Mouse (Mus musculus): ENCODE results near the gene Zbtb48. TPM values are rescaled to one million over a fixed set of nuclear protein-coding genes. Genes with fewer than 3 reads are reported as not detected.

The Zbtb48 gene
- polyA plus RNA-seq, 1 experiment from 2014 or later, result 15.3 TPM

- Histone ChIP-seq H3K9ac (peak within 1 kb of the TSS; percentile 76), H3K4me2 (peak within 1 kb of the TSS; percentile 100), H3K27ac (replicated peaks) (peak within 1 kb of the TSS; percentile 77), H3K4me1 (replicated peaks) (peaks cover 44% of the 10 kb centered on the region), H3K36me3 (0 out of 2 replicates have a peak, but pooled peaks cover 3% of the 10 kb centered on the region), H3K4me3 (peak within 1 kb of the TSS; percentile 66), H3K9me3 (no peaks in the 10 kb centered on the region), H3K27me3 (peaks cover 46% of the 10 kb centered on the region)
- WGBS, result under 1% methylated on average over 45 of the region's 45 CpGs
- peak; percentile 77 for ATAC-seq (ENCODE audit: low read depth)
Measured at GRCm38 (mm10) chr4:152008622-152009075, 18.8 kb downstream of the Zbtb48 start, which contains the start of gene Klhl21. TSS of gene Klhl21 (plus strand) at chr4:152008803.

GRCm38 (mm10) chr4:152008148-152008500, 19.3 kb downstream of the Zbtb48 start:
- Histone ChIP-seq H3K4me2 (peak overlapping the region; percentile 100), H3K27ac (replicated peaks) (peak overlapping the region; percentile 77; the same call in 1 of the 2 replicates)

GRCm38 (mm10) chr4:152007481-152008147, 19.9 kb downstream of the Zbtb48 start:
- H3K4me1 ChIP-seq (replicated peaks), result peaks cover 44% of the 10 kb centered on the region
- H3K9me3 ChIP-seq, result no peaks in the 10 kb centered on the region
- H3K27ac ChIP-seq (replicated peaks), result 0 out of 2 replicates have a peak overlapping the region, but pooled peaks have one; percentile 77
- ATAC-seq (ENCODE audit: low read depth), result no peak
- WGBS, result 6% methylated on average over 8 of the region's 8 CpGs
- peak overlapping the region; percentile 66 for H3K4me3 ChIP-seq
- H3K9ac ChIP-seq, result 0 out of 2 replicates have a peak overlapping the region, but pooled peaks have one; percentile 76
- H3K36me3 ChIP-seq, result 0 out of 2 replicates have a peak, but pooled peaks cover under 1% of the 10 kb centered on the region
- H3K4me2 ChIP-seq, result peak overlapping the region; percentile 100
- peaks cover 46% of the 10 kb centered on the region for H3K27me3 ChIP-seq

More at GRCm38 (mm10) chr4:152008148-152008500, 19.3 kb downstream of the Zbtb48 start:
- Histone ChIP-seq H3K9me3 (no peaks in the 10 kb centered on the region), H3K36me3 (0 out of 2 replicates have a peak, but pooled peaks cover 3% of the 10 kb centered on the region), H3K27me3 (peaks cover 46% of the 10 kb centered on the region), H3K9ac (peak overlapping the region; percentile 76), H3K4me3 (peak overlapping the region; percentile 66), H3K4me1 (replicated peaks) (peaks cover 44% of the 10 kb centered on the region)
- ATAC-seq (ENCODE audit: low read depth), result peak; percentile 12; the same call in 1 of the 2 replicates
- 1% methylated on average over 14 of the region's 14 CpGs for WGBS

DNA sequence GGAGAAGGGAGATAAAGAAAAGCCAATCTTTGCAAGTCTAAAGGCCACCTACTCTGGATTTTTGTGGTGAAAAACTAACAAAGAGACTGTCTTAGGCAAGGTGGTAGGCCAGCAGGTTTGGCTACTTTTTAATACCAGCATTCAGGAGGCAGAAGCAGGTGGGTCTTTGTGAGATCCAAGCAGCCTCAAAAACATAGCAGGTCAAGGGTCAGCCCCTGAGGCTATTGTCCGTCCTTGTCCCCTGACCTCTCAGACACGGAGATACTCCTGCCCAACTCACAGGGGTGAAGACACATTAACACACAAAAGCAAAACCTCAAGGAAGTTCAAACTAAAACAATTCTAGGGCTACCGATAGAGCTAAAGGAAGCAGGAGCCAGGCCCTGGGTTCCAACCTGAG, 20.7 kb downstream of the Zbtb48 start:
- ATAC-seq (ENCODE audit: low read depth), result no peak
- no peaks in the 10 kb centered on the region for H3K9me3 ChIP-seq
- no peak overlapping the region for H3K4me2 ChIP-seq
- no peak overlapping the region for H3K4me3 ChIP-seq
- H3K27ac ChIP-seq (replicated peaks), result no peak overlapping the region
- H3K27me3 ChIP-seq, result peaks cover 46% of the 10 kb centered on the region
- H3K36me3 ChIP-seq, result no peaks in the 10 kb centered on the region
- 26% methylated on average over 3 of the region's 3 CpGs for WGBS
- H3K4me1 ChIP-seq (replicated peaks), result peaks cover 44% of the 10 kb centered on the region
- H3K9ac ChIP-seq, result no peak overlapping the region

- 81% methylated on average over 6 of the region's 6 CpGs for WGBS
- ATAC-seq (ENCODE audit: low read depth), result no peak
- no peaks in the 10 kb centered on the region for H3K9me3 ChIP-seq
- H3K36me3 ChIP-seq, result no peaks in the 10 kb centered on the region
- no peak overlapping the region for H3K4me3 ChIP-seq
- peaks cover 38% of the 10 kb centered on the region for H3K4me1 ChIP-seq (replicated peaks)
- H3K9ac ChIP-seq, result no peak overlapping the region
- no peak overlapping the region for H3K27ac ChIP-seq (replicated peaks)
- H3K4me2 ChIP-seq, result no peak overlapping the region
- H3K27me3 ChIP-seq, result peaks cover 39% of the 10 kb centered on the region
Measured at GRCm38 (mm10) chr4:152006137-152006536, 21.3 kb downstream of the Zbtb48 start.

DNA sequence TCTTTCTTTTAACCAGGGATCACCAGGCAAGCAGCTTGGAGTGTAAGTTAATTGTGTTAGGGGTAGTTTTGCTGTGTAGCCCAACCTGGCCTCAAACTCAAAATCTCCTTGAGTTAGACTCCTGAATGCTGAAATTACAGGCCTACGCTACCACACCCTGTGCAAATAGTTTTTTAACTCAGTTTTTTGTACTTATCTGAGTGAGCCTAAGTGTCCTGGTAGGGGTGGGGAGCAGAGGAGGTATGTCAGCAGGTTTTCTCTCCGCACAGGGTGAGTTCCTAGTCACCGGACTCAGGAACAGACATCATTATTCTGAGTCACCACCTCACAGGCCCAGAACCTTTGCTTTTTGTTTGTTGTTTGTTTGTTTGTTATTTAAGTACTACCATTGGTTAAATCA, 25.4 kb downstream of the Zbtb48 start:
- Histone ChIP-seq H3K27ac (replicated peaks) (no peak overlapping the region), H3K4me3 (no peak overlapping the region), H3K27me3 (peaks cover 9% of the 10 kb centered on the region), H3K9me3 (no peaks in the 10 kb centered on the region), H3K9ac (no peak overlapping the region), H3K4me2 (no peak overlapping the region), H3K36me3 (no peaks in the 10 kb centered on the region), H3K4me1 (replicated peaks) (peaks cover 9% of the 10 kb centered on the region)
- WGBS, result 95% methylated on average over 3 of the region's 3 CpGs
- no peak for ATAC-seq (ENCODE audit: low read depth)

GRCm38 (mm10) chr4:152001335-152001734, 26.1 kb downstream of the Zbtb48 start:
- no peaks in the 10 kb centered on the region for H3K9me3 ChIP-seq
- H3K27me3 ChIP-seq, result peaks cover 2% of the 10 kb centered on the region
- no peak overlapping the region for H3K4me3 ChIP-seq
- no peak overlapping the region for H3K27ac ChIP-seq (replicated peaks)
- ATAC-seq (ENCODE audit: low read depth), result no peak
- no peaks in the 10 kb centered on the region for H3K36me3 ChIP-seq
- no peak overlapping the region for H3K9ac ChIP-seq
- no peak overlapping the region for H3K4me2 ChIP-seq
- H3K4me1 ChIP-seq (replicated peaks), result peaks cover 10% of the 10 kb centered on the region
- WGBS, result 71% methylated on average over 4 of the region's 4 CpGs

DNA sequence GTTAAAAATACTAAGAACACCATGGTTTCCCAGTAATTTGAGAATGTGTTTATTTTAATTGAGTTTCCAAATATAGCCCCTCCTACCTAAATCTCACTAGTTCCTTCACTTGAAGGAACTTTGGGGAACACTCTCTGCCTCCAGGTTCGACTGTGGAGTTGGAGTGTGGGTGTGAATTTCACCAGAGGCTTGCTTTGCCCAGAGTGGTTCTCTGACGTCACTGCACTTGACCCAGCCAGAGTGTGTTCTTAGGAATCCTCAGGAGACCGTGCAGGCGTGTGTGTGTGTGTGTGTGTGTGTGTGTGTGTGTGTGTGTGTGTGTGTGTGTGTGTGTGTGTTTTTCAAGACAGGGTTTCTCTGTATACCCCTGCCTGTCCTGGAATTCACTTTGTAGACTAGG, 26.6 kb downstream of the Zbtb48 start:
- no peaks in the 10 kb centered on the region for H3K9me3 ChIP-seq
- WGBS, result 49% methylated on average over 4 of the region's 4 CpGs
- H3K4me1 ChIP-seq (replicated peaks), result peaks cover 10% of the 10 kb centered on the region
- H3K27me3 ChIP-seq, result no peaks in the 10 kb centered on the region
- H3K9ac ChIP-seq, result no peak overlapping the region
- no peak overlapping the region for H3K27ac ChIP-seq (replicated peaks)
- no peak overlapping the region for H3K4me2 ChIP-seq
- ATAC-seq (ENCODE audit: low read depth), result no peak
- H3K36me3 ChIP-seq, result no peaks in the 10 kb centered on the region
- H3K4me3 ChIP-seq, result no peak overlapping the region

DNA sequence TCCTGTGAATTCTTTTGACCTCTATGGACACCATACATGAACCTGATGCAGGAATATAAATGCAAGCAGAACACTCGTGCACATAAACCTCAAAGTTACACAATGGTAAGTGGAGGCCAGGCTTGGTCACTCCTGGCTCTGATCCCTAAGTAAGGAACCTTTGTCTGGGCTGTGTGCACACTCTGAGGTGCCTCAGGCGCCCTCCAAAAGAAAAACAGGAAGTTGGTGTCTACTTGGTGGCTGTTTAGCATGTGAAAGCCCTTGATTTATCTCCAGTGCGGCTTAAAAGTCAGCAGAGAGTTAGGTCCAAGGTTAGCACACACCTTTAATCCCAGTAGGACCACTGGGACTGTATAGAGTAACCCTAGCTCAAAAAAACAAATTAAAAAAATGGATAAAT, 28.0 kb downstream of the Zbtb48 start:
- Histone ChIP-seq H3K27ac (replicated peaks) (no peak overlapping the region), H3K4me1 (replicated peaks) (peaks cover 14% of the 10 kb centered on the region), H3K4me3 (no peak overlapping the region), H3K27me3 (no peaks in the 10 kb centered on the region), H3K9me3 (no peaks in the 10 kb centered on the region), H3K36me3 (no peaks in the 10 kb centered on the region), H3K9ac (no peak overlapping the region), H3K4me2 (no peak overlapping the region)
- no peak for ATAC-seq (ENCODE audit: low read depth)
- whole genome bisulfite sequencing, result 51% methylated on average over 3 of the region's 3 CpGs

DNA sequence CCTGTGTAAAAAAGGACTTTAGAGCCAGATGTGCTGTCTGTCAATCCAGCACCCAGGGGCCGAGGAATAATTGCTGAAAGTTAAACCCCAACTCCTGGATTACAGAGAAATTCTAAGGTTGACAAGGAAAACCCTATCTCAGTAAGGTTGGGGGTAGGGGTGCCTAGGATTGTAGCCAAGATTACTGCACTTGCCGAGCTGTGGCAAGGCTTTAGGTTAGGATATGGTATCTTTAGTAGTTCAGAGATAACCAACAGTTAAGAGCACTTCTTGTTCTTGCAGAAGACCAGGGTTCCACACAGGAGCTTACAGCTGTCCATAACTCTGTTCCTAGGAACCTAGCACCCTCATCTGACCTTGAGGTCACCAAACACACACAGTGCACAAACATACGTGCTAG, 29.8 kb downstream of the Zbtb48 start:
- Histone ChIP-seq H3K27ac (replicated peaks) (no peak overlapping the region), H3K36me3 (peaks cover 5% of the 10 kb centered on the region; the same call in 1 of the 2 replicates), H3K27me3 (no peaks in the 10 kb centered on the region), H3K9ac (peak overlapping the region; percentile 83), H3K4me3 (peak overlapping the region; percentile 98), H3K4me2 (peak overlapping the region; percentile 66), H3K4me1 (replicated peaks) (peaks cover 29% of the 10 kb centered on the region), H3K9me3 (no peaks in the 10 kb centered on the region)
- ATAC-seq (ENCODE audit: low read depth), result no peak
- 79% methylated on average over 3 of the region's 3 CpGs for WGBS

- H3K27ac ChIP-seq (replicated peaks), result peak overlapping the region; percentile 89
- WGBS, result 5% methylated on average over 13 of the region's 13 CpGs
- peaks cover 13% of the 10 kb centered on the region for H3K36me3 ChIP-seq
- peak overlapping the region; percentile 66 for H3K4me2 ChIP-seq
- no peak for ATAC-seq (ENCODE audit: low read depth)
- H3K4me1 ChIP-seq (replicated peaks), result peaks cover 29% of the 10 kb centered on the region
- no peaks in the 10 kb centered on the region for H3K27me3 ChIP-seq
- H3K4me3 ChIP-seq, result peak overlapping the region; percentile 98
- H3K9ac ChIP-seq, result peak overlapping the region; percentile 83
- no peaks in the 10 kb centered on the region for H3K9me3 ChIP-seq
Measured at GRCm38 (mm10) chr4:151996951-151997222, 30.6 kb downstream of the Zbtb48 start.

DNA sequence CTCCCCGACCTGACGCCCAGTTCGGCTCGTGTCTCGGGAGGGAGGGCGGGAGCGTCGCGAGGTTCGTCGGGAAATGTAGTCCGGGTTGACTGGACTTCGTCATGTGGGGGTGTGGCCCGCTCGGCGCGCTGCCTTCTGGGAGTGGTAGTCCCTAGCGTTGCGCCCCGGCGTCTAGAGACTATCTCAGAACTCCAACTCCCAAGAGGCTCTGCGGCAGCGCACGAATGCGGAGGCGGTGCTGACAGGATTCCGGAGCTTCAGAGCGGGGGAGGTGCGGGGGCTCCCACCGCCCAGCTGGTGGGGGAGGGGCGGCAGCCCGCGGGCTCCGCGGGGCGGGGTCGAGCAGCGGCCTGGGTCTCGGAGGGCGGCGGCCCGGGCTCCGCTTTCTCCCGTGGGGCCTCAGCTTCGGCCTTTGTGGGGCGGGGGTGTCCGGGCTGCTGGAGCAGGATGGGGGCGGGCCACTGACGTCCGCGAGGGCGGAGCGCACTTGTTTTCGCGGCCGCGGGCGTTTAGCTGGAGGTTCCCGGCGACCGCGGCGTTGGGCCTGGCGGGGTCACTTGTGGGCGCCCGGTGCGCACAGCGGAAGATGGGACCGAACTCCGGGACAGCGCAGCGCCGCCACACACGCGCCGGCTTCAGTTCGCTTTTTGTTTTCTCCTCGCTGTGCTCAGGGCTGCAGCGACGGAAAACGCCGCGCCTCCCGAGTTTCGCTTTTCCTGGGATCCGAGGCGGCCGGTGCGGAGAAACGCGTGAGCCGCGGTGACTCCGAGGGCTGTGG, 31.1 kb downstream of the Zbtb48 start, which contains the start of gene Phf13:
TSS of gene Phf13 (minus strand) at position 86 of the 778 bp plus-strand sequence.
- WGBS, result under 1% methylated on average over 84 of the region's 94 CpGs
- peak within 1 kb of the TSS; percentile 96 for H3K9ac ChIP-seq
- ATAC-seq (ENCODE audit: low read depth), result peak; percentile 96
- H3K9me3 ChIP-seq, result no peaks in the 10 kb centered on the region
- peak within 1 kb of the TSS; percentile 84 for H3K4me2 ChIP-seq
- peak within 1 kb of the TSS; percentile 98 for H3K4me3 ChIP-seq
- no peaks in the 10 kb centered on the region for H3K27me3 ChIP-seq
- H3K27ac ChIP-seq (replicated peaks), result peak within 1 kb of the TSS; percentile 89
- peaks cover 19% of the 10 kb centered on the region for H3K36me3 ChIP-seq
- peaks cover 29% of the 10 kb centered on the region for H3K4me1 ChIP-seq (replicated peaks)

Measured in neural tube, embryonic 13.5 days (tissue).